Mouse (Mus musculus) megakaryocyte, adult 5-6 weeks (primary cell): ENCODE data around the gene Srarp. TPM values are rescaled to one million over a fixed set of nuclear protein-coding genes. Genes with fewer than 3 reads are reported as not detected.
A peak's percentile ranks its signal among the peaks of the same experiment; 100 is the strongest.

Experiments used
- ATAC-seq: 2 replicates; pipeline ENCODE4 v1.8.0; 2016; ENCODE audit warnings: mild to moderate bottlenecking, inconsistent platforms; ENCODE audit not compliant: poor library complexity, severe bottlenecking
- total RNA-seq, 2 experiments: library from RNA; stranded (forward) in 1 of 2; stranded (reverse) in 1 of 2; fragments of 153-499, 151-499 nt in 1 of 2; fragments of 221-1000, 200-1000 nt in 1 of 2; gene quantifications; 2 replicates each; pipeline versions ENCODE4 v1.2.3 to v1.2.4; 2015 to 2017

Srarp gene
- total RNA-seq, 2 experiments from 2014 or later: not detected

DNA sequence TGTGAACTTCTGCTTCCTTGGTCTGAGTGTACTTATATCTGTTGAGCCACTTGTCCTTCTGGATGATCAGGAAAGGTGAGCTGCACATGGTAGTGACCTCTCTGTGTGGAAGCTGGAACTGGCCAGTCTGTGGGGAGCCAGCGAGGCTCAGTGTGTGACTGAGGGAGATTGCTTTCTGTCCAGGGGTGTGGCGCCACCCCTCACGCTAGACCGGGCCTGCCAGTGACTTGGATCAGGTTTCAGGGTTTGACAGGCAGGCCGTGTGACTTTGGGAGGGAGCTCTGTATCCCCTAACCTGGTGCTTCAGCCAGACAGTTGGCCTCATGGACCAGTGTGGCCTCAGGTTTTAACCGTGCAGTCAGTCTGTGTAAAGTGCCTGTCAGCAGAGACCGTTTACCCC, 22.3 kb upstream of the Srarp start:
- ATAC-seq: no peak

DNA sequence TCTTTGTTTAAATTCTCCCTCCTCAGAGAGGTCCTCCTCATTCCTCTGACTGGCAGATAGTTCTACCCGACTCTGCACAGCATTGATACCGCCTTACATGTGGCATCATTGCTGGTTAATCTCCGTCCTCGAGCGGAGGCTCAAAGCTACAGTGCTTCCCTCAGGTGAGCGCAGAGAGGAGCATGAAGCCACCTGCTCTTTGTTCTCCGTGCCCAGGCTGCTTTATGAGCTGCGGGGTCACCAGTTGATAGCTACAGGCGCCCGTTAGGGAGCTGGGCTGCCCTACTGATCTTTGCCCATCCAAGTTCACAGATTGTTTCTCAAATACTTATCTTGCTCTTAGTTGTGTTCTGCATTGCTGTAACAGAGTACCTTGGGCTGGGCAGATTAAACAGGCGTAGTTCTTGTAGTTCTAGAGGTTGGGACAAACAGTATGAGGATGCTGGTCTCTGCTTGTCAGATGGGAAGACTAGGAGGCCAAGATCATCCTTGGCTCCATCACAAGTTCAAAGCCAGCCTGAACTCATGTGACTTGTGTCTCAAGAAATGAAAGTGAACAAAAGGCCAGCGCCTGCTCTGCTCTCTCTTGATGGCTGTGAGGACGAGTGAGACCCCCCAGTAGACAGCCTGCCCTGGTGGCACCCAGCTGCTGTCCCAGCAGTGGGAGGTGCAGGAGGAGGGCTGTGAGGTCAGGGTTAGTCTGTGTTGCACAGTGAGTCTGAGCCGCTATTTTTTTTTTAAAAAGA, 20.5 kb upstream of the Srarp start:
- no peak for ATAC-seq

DNA sequence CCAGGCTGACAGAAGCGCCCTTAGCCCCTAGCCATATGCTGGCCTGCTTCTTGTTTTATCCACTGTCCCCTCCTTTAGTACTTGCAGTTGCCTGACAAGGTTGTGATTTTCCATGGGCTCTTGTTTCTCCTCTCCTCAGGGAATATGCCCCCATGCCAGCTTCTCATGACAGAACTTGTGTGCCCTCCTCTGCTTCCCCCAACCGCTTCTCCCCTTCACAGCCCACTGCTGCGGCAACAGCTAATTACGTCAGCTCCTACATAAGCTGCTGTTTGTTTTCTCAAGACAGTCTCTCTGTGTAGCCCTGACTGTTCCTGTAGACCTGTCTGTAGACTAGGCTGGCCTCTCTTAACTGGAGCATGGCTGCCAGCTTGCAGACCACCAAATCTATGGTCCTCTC, 19.6 kb upstream of the Srarp start:
- ATAC-seq: no peak

DNA sequence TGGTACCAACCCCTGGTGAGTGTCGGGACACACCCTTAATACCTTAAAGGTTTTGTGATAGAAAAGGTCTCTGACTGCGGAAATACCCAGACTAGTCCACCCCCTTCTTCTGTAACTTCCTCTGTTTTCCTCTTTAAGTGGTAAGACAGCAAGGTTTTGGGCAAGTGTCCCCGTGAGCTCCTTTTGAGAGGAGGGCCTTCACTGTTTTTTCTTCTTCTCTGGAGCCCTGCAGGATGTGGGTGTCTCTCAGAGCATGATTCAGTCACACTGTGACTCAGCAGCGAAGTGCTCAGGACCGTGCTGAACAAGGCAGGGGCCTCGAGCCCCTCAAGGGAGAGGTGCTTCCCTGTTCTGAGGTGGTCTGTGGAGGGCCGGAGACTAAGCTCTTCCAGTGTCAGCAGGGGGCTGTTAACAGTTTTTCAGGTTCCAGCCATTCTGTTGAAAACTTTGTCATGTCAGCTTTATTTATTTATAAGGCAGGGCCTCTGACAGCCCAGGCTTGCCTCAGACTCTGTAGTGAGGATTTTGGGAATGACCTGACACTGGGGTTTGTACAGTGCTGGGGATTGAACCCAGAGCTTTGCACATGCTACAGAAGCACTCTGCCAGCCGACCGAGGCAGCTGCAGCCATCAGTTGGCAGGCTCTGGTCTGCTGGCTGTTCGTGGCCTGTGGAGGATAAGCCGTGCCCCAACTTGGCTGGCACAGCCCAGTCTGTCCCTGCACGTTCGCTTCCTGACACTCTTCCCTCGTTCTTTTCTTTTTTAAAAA, 18.9 kb upstream of the Srarp start:
- peak; percentile 85 for ATAC-seq

DNA sequence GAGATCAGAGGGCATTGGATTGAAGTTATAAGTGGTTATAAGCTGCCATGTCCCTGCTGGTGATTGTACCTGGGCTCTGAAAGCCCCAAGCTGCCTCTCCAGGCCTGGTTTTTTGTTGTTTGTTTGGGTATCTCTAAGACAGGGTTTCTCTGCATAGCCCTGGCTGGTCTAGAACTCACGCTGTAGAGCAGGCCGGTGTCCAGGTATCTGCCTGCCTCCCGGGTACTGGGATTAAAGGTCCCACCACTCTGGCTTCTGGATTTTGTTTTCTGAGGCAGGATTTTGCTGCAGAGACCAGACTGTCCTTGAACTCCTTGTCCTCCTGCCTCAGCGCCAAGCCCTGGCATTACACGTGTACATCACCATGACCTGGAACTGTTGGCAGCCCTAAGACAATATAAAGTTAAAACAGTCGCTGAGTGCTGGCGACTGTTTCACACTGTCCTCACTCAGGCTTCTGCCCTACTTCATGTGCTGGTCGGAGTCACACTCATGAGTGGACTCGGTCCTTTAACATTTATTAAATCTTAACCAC, 16.1 kb upstream of the Srarp start:
- ATAC-seq: no peak

DNA sequence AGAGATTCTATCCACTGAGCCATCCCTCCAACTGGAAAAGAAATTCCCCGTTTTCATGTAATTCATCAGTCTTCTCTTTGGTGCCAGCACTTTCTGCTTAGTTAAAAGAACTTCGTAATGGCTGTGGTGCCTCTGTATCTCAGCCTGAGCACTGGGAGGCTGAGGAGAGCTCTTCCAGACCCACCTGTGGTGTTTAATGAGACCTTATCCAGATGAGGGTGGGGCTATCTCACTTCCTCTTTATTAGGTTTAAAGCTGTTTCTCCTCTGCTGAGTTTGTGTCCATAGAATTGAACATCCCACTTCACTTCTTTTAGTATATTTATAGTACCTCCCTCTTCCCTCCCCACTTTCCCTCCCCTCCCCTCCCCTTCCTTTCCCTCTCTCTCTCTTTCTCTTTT, 15.3 kb upstream of the Srarp start:
- no peak for ATAC-seq

DNA sequence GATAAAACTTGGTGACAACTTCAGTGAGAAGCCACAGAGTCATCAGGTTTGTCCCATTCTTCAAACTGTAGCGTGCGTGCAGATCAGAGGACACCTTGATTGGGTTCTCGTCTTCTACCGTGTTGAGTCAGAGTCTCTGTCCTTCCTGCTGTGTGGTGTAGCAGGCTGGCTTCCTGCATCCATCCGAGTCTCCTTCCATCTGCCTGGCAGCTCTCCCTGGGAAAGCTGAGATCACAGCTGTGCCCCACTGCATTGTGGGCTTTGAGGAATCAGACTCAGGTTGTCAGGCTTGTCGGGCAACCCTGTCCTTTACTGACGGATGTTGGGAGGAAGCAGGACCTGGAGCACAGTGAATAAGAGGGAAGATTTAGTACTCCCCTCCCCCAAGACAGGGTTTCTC, 10.3 kb upstream of the Srarp start:
- no peak for ATAC-seq

DNA sequence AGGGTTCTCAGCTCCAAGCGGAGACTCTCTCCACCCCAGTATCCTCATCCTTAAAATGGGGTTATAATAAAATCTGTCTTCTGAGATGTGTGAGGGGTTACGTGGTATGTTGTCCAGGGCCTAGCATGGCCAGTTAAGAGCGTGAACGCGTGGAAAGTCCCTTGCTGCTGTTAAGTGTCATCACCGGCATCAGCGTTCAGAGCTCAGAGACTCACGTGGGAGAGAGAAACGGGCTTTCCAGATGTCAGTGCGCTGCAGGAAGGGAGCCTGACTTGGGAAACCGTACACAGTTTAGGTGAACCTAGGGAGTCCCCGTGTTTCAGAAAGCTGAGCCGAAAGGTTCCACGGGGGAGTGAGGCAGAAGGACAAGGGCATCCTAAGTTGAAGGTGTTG, 9.4 kb upstream of the Srarp start:
- ATAC-seq: no peak

DNA sequence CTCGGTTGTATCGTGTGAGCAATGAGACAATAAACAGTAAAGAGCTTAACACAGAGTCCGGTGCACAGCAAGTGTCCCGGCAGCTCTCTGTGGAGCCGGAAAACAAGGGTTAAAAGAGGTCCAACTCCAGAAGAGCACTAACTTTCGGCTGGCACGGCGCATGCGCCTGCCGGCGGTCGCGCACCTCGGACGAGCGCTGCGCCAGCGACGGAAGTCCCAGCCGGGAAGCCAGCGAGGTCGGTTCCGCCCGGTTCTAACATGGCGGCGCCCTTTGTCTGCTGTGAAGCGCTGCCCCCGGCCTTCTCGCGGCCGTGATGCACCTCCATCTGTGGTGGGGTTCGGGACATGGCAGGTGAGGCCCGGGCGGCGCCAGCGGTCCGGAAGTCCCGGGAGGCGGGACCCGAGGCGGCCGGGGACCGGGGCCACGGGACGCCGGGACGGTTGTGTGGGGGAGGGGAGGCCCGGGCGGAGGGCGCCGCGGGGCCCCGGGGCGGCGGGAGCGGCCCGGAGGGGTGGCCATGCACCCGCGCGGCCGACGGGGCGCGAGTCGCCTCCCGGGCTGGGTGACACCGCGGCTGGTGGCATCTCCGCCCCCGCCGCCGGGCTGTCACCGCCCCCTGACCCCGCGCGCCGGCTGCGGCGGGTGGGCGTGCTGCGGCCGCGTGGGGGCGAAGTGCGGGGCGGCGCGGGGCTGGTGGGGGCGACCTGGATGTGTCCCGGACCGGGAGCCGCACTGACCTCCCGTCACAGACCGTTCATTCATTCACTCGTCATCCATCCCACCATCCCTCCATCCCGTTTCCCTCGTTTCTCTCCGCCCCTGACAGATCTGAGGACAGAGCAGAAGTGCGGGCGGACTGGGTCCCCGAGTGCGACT, 8.8 kb upstream of the Srarp start, which contains the start of gene Zbtb17:
TSS of gene Zbtb17 (plus strand) at position 204 of the 877 bp plus-strand sequence.
- peak; percentile 99 for ATAC-seq

DNA sequence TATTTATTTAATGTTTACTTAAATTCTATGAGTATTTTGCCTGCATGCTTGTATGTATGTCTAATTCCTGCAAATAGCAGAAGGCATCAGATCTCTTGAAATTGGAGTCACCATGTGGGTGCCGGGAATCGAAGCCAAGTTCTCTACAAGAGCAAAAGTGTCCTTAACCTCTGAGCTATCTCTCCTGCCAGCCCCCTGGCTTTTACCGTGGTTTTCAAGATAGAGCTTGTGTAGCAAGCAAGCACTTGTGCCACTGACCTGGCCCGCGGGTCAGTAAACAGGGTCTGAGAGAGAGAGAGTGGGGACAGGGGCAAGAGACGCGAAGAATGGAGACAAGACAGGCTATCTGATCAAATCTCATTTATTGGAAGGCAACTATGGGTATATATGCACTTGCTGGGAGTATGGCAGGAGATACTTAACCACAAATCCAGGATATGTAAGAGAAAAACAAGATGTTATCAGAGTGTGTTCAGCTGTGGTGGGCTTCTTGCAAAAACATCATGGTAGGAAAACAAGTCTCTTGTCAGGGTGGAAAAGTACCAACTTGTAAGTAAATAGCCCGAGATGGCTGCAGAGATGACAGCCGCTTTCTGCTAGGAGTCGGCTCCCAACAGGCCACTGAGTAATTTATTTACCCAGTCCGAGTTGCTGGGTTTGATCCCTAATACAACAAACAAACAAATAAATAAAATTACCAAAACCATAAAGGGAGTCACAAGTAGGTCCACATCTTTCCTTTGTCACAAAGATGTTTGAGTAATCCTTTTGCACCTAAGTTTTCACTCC, 7.9 kb upstream of the Srarp start:
- ATAC-seq: 0 out of 2 replicates have a peak, but pooled peaks have one; percentile 5

DNA sequence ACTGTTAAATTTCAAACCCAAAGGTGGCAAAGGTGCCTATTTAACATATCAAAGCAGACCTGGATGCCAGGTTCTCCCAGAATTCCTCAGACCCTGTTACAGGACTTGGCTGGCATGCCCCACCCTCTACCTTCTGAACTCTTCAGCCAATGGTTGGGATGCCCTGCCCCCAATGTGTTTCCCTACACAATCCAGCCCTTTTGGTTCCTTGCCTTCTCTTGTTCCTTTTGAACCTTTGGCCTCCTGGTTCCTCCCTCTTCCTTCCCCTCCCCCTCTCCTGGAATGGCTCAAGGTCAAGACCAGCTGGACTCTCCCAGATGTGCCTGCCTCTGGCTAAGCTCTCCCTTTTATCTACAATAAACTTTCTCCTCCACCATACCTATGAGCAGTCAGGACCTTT, 5.0 kb upstream of the Srarp start:
- no peak for ATAC-seq

DNA sequence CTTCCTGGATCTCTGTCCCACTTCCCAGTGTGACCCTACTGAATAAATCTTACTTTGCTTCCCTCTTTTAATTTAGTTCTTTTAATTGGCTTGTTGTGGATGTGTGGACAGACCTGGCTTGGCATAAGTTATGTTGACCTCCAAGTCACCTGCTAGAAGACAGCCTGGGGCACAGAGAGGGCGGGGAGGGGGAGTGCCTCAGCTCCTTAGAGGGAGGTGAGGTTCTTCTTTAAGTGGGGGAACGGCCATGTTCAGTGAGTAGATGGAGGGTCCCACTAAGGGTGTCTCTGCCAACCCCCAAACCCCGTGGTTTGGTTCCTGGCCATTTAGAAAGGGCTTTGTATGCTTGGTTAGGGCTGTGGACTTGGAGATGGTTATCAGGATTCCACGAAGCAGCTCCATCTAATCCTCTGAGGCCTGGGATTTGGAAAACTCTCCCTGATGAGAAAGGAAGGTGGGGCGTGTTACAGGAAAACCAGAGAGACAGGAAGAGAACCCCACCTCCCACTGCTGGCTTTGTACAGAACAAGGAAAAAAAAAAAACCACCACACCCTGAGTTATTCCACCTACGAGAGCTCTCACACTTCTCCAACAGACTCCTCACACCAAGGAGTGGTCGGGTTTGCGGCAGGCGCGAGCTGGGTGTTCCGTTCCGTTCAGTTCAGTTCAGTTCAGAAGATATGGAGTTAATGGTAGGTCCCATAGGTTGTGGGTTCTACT, 3.3 kb upstream of the Srarp start:
- no peak for ATAC-seq

DNA sequence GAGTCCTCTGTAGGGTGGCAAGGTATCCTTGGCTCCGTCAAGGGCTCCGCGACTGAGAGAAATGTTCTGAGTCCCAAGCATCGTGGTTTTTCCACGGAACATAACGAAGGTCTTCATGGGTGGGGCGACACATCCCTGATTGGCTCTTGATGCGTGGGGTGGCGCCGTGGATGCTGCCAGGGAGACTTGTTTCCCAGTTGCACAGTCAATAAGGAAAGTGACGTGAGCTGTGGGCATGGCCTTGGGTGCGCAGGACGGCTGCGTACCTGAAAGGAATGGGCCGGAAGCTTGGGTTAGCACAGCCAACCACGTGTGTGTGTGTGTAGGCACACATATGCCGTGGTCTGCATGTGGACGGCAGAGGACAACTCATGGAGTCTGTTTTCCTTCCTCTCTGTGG, 2.7 kb downstream of the Srarp start:
- ATAC-seq: no peak

DNA sequence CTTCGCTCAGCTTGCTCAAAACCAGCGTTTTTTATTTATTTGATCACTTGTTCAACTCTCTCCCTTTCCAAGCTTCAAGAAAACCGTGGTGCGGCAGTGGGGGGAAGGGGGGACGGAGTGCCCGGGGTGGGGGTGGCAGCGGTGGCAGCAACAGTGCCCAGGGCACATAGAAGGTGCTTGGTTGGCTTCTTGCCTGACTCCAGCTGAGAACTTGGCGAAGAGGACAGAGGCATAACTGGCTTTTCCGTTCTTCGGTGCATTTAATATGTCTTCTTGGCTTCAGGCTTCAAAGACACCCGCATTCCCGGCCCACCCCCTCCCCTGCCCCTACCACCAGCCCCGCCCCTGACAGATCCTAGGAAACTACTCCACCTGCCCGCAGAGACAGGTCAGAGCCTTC, 3.2 kb downstream of the Srarp start:
- no peak for ATAC-seq

DNA sequence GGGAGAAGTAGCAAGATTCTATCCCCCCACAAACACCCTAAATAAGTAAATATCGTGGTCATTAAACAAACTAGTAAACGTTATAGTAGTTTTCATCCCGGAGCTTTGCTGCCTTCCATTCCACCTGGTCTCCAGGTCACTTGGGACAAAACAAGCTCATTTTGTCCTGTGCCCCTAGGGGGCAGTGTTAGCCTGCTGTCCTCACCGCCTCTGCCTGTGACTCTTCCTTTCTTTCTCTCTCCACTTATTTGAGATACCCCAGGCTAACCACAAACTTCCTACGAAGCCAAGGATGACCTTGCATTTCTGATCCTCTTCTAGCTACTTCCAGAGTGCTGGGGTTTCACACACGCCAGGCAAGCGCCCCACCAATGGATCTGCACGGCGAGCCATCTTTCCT, 4.9 kb downstream of the Srarp start:
- ATAC-seq: peak; percentile 94

DNA sequence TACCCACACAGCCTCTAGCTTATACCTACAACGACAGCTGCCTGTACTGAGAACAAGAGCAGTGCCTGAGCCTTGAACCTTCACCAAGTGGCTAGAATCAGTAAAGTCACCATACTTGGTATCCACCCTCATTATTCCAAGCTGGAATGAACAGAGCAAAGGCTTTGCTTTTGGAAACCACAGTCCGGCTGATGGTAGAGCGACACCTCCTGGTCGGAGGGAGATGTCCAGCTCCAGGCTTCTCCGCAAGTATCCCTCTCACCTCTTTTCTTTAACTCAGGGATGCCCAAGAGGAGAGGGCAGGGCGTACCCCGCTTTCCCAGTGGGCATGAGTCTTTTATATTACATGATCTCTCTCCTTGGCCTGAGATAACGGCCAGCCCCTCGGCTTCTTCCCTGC, 6.1 kb downstream of the Srarp start:
- ATAC-seq: no peak

DNA sequence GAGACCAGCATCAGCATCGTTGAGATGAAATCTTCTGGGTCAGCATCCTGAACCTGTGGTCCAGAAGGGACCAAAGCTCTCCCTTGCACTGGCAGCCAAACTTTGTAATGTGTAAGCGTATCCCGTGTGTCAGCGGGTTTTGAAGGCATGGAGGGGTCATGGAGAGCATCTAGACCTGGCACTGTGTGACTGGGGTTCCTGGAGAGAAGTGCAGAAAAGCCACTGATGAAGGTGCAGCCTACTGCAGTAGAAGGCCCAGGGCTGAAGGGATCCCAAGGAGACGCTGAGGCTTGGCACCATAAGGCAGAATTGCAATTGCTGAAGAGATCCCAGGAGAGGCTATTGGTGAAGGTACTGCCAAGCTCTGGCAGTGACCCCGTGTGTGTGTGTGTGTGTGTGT, 6.5 kb downstream of the Srarp start:
- ATAC-seq: no peak

DNA sequence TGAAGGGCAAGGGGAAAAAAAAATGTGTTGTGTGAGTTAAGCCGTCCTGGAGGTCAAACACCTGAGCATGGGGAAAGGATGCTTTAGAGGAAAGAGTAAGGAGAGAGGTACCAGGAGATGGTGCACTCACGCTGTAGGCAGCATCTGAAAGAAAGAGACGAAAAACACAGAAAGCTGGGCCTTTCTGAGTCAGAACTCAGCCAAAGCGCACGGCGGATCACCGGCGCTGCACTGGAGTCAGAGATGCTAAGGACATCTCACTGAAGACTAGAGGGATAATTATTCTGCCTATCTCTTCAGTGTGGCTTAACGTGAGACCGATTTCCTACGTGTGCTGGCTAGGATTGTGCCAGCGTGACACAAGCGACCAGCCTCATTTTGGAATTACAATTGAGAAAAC, 8.0 kb downstream of the Srarp start:
- ATAC-seq: no peak
